Mouse (Mus musculus) embryonic facial prominence, embryonic 12.5 days (tissue): ENCODE measurements at regions not wholly inside any gene's neighbourhood (a gene's known extent, or its start where the extent isn't known, plus 50 kb on each side); places are given as distances from the start of the nearest gene placed in this dataset.

ENCODE experiments used
- ATAC-seq: fragments of 200-750 bp; cut with Nextera tagmentation; 2 replicates; pipeline ENCODE4 v1.8.0; 2017; ENCODE audit not compliant: insufficient number of reproducible peaks, insufficient read depth, low FRiP score, low TSS enrichment
- H3K27ac ChIP-seq: fragments of 300-500 bp; sonication (generic); 2 replicates; pipeline ENCODE4 v1.5.1; 2016; ENCODE audit warnings: mild to moderate bottlenecking
- H3K27me3 ChIP-seq: fragments of 300-500 bp; sonication (generic); 2 replicates; pipeline ENCODE4 v1.6.1; 2016; ENCODE audit warnings: mild to moderate bottlenecking, moderate library complexity
- H3K36me3 ChIP-seq: fragments of 300-500 bp; sonication (generic); 2 replicates; pipeline ENCODE4 v1.6.1; 2016; ENCODE audit warnings: mild to moderate bottlenecking
- H3K4me1 ChIP-seq: fragments of 300-500 bp; sonication (generic); 2 replicates; pipeline ENCODE4 v1.6.1; 2016
- H3K4me2 ChIP-seq: fragments of 300-500 bp; sonication (generic); replicated peaks from 2 replicates; pipeline ENCODE4 v1.6.1; 2016; ENCODE audit warnings: mild to moderate bottlenecking, moderate library complexity
- H3K4me3 ChIP-seq: fragments of 300-500 bp; sonication (generic); 2 replicates; pipeline ENCODE4 v1.5.1; 2016; ENCODE audit warnings: mild to moderate bottlenecking
- H3K9ac ChIP-seq: fragments of 300-500 bp; sonication (generic); 2 replicates; pipeline ENCODE4 v1.6.1; 2016; ENCODE audit warnings: mild to moderate bottlenecking, moderate library complexity
- H3K9me3 ChIP-seq: fragments of 300-500 bp; sonication (generic); 2 replicates; pipeline ENCODE4 v1.6.1; 2016; ENCODE audit warnings: mild to moderate bottlenecking, moderate library complexity
- WGBS: fragments of 180-500 bp; shearing (Covaris S2); methylation state at CpG from one replicate; pipeline ENCODE4 v1.1.7; 2016; 5-methylcytosine and 5-hydroxymethylcytosine counted together

GRCm38 (mm10) chr15:56024705-56025104 is 1452.7 kb downstream of the Slc22a22 start:
- H3K27me3 ChIP-seq = no peaks in the 10 kb centered on the region
- no peak overlapping the region for H3K9ac ChIP-seq
- WGBS = 85% methylated on average over 1 of the region's 1 CpGs
- ATAC-seq = no peak
- H3K4me1 ChIP-seq = no peaks in the 10 kb centered on the region
- H3K27ac ChIP-seq = no peak overlapping the region
- H3K9me3 ChIP-seq = no peaks in the 10 kb centered on the region
- H3K4me2 ChIP-seq = no peak overlapping the region
- no peak overlapping the region for H3K4me3 ChIP-seq
- no peaks in the 10 kb centered on the region for H3K36me3 ChIP-seq

GRCm38 (mm10) chr15:56023862-56024484 is 1453.5 kb downstream of the Slc22a22 start:
- Histone ChIP-seq H3K27ac (no peak overlapping the region), H3K9me3 (no peaks in the 10 kb centered on the region), H3K9ac (no peak overlapping the region), H3K27me3 (no peaks in the 10 kb centered on the region), H3K4me1 (no peaks in the 10 kb centered on the region), H3K4me3 (no peak overlapping the region), H3K36me3 (no peaks in the 10 kb centered on the region), H3K4me2 (no peak overlapping the region)
- ATAC-seq = no peak
- WGBS = 83% methylated on average over 5 of the region's 5 CpGs

GRCm38 (mm10) chr15:56022315-56022714 is 1455.1 kb downstream of the Slc22a22 start:
- 84% methylated on average over 4 of the region's 4 CpGs for WGBS
- Histone ChIP-seq H3K27ac (no peak overlapping the region), H3K9ac (no peak overlapping the region), H3K4me1 (no peaks in the 10 kb centered on the region), H3K9me3 (no peaks in the 10 kb centered on the region), H3K27me3 (no peaks in the 10 kb centered on the region), H3K36me3 (no peaks in the 10 kb centered on the region), H3K4me3 (no peak overlapping the region), H3K4me2 (no peak overlapping the region)
- ATAC-seq = no peak

GRCm38 (mm10) chr15:56018141-56018540 is 1459.3 kb downstream of the Slc22a22 start:
- no peaks in the 10 kb centered on the region for H3K36me3 ChIP-seq
- H3K27ac ChIP-seq = no peak overlapping the region
- no peak for ATAC-seq
- no peak overlapping the region for H3K4me3 ChIP-seq
- no peaks in the 10 kb centered on the region for H3K9me3 ChIP-seq
- H3K4me2 ChIP-seq = no peak overlapping the region
- H3K9ac ChIP-seq = no peak overlapping the region
- WGBS = 78% methylated on average over 1 of the region's 1 CpGs
- no peaks in the 10 kb centered on the region for H3K4me1 ChIP-seq
- H3K27me3 ChIP-seq = no peaks in the 10 kb centered on the region

GRCm38 (mm10) chr15:56017561-56017960 is 1459.9 kb downstream of the Slc22a22 start:
- H3K4me2 ChIP-seq = no peak overlapping the region
- H3K4me3 ChIP-seq = no peak overlapping the region
- H3K9me3 ChIP-seq = no peaks in the 10 kb centered on the region
- no peaks in the 10 kb centered on the region for H3K36me3 ChIP-seq
- H3K27ac ChIP-seq = no peak overlapping the region
- no peaks in the 10 kb centered on the region for H3K27me3 ChIP-seq
- no peak for ATAC-seq
- no peak overlapping the region for H3K9ac ChIP-seq
- WGBS = 92% methylated on average over 1 of the region's 1 CpGs
- no peaks in the 10 kb centered on the region for H3K4me1 ChIP-seq

- WGBS = 84% methylated on average over 1 of the region's 1 CpGs
- H3K9ac ChIP-seq = no peak overlapping the region
- H3K9me3 ChIP-seq = no peaks in the 10 kb centered on the region
- H3K27ac ChIP-seq = no peak overlapping the region
- no peak for ATAC-seq
- H3K36me3 ChIP-seq = no peaks in the 10 kb centered on the region
- no peaks in the 10 kb centered on the region for H3K27me3 ChIP-seq
- H3K4me2 ChIP-seq = no peak overlapping the region
- H3K4me3 ChIP-seq = no peak overlapping the region
- no peaks in the 10 kb centered on the region for H3K4me1 ChIP-seq
Observed at GRCm38 (mm10) chr15:56016070-56016469, 1461.4 kb downstream of the Slc22a22 start.

- H3K4me1 ChIP-seq = no peaks in the 10 kb centered on the region
- H3K9me3 ChIP-seq = no peaks in the 10 kb centered on the region
- H3K27me3 ChIP-seq = no peaks in the 10 kb centered on the region
- H3K36me3 ChIP-seq = no peaks in the 10 kb centered on the region
- H3K27ac ChIP-seq = no peak overlapping the region
- ATAC-seq = no peak
- H3K4me3 ChIP-seq = no peak overlapping the region
- H3K9ac ChIP-seq = no peak overlapping the region
- 58% methylated on average over 8 of the region's 8 CpGs for WGBS
- no peak overlapping the region for H3K4me2 ChIP-seq
Observed at GRCm38 (mm10) chr15:56014059-56014620, 1463.3 kb downstream of the Slc22a22 start.

- Histone ChIP-seq H3K4me2 (no peak overlapping the region), H3K4me3 (no peak overlapping the region), H3K9me3 (no peaks in the 10 kb centered on the region), H3K9ac (no peak overlapping the region), H3K4me1 (no peaks in the 10 kb centered on the region), H3K27me3 (no peaks in the 10 kb centered on the region), H3K36me3 (no peaks in the 10 kb centered on the region), H3K27ac (no peak overlapping the region)
- ATAC-seq = no peak
- WGBS = 71% methylated on average over 5 of the region's 5 CpGs
Observed at GRCm38 (mm10) chr15:56008603-56009174, 1468.7 kb downstream of the Slc22a22 start.

GRCm38 (mm10) chr15:56007376-56007775 is 1470.0 kb downstream of the Slc22a22 start:
- no peak for ATAC-seq
- H3K27me3 ChIP-seq = no peaks in the 10 kb centered on the region
- no peak overlapping the region for H3K4me3 ChIP-seq
- no peaks in the 10 kb centered on the region for H3K9me3 ChIP-seq
- H3K36me3 ChIP-seq = no peaks in the 10 kb centered on the region
- H3K4me1 ChIP-seq = no peaks in the 10 kb centered on the region
- no peak overlapping the region for H3K9ac ChIP-seq
- 74% methylated on average over 3 of the region's 3 CpGs for WGBS
- no peak overlapping the region for H3K4me2 ChIP-seq
- no peak overlapping the region for H3K27ac ChIP-seq

- Histone ChIP-seq H3K4me2 (no peak overlapping the region), H3K9me3 (no peaks in the 10 kb centered on the region), H3K27ac (no peak overlapping the region), H3K9ac (no peak overlapping the region), H3K27me3 (no peaks in the 10 kb centered on the region), H3K4me3 (no peak overlapping the region), H3K4me1 (no peaks in the 10 kb centered on the region), H3K36me3 (no peaks in the 10 kb centered on the region)
- 88% methylated on average over 8 of the region's 8 CpGs for WGBS
- no peak for ATAC-seq
Observed at GRCm38 (mm10) chr15:56005361-56005760, 1472.1 kb downstream of the Slc22a22 start.

GRCm38 (mm10) chr15:56003921-56004320 is 1473.5 kb downstream of the Slc22a22 start:
- H3K27me3 ChIP-seq = no peaks in the 10 kb centered on the region
- H3K27ac ChIP-seq = no peak overlapping the region
- no peaks in the 10 kb centered on the region for H3K4me1 ChIP-seq
- H3K4me3 ChIP-seq = no peak overlapping the region
- no peak overlapping the region for H3K4me2 ChIP-seq
- H3K9me3 ChIP-seq = no peaks in the 10 kb centered on the region
- H3K9ac ChIP-seq = no peak overlapping the region
- ATAC-seq = no peak
- 87% methylated on average over 3 of the region's 3 CpGs for WGBS
- no peaks in the 10 kb centered on the region for H3K36me3 ChIP-seq

GRCm38 (mm10) chr15:55999605-56000004 is 1477.8 kb downstream of the Slc22a22 start:
- Histone ChIP-seq H3K4me1 (no peaks in the 10 kb centered on the region), H3K9ac (no peak overlapping the region)

More at GRCm38 (mm10) chr15:55999605-56000004, 1477.8 kb downstream of the Slc22a22 start:
- ATAC-seq = no peak
- H3K9me3 ChIP-seq = no peaks in the 10 kb centered on the region
- no peaks in the 10 kb centered on the region for H3K27me3 ChIP-seq
- H3K27ac ChIP-seq = no peak overlapping the region
- no peaks in the 10 kb centered on the region for H3K36me3 ChIP-seq
- no peak overlapping the region for H3K4me2 ChIP-seq
- no peak overlapping the region for H3K4me3 ChIP-seq
- WGBS = 88% methylated on average over 4 of the region's 4 CpGs
